Mouse (Mus musculus) T-helper 17 cell (primary cell): ENCODE measurements around the gene Cacna1a.

Experiments used
- in situ Hi-C, 2 experiments: fragments of 300-600 bp; cut with MboI, MseI; formaldehyde crosslinking; loops; 1 replicate in 1 of 2; 2 replicates in 1 of 2; pipeline ENCODE4 v1.15.1; 2025; ENCODE audit warnings: high pct_unique_total_duplicates in 2 of 2

The Cacna1a gene

DNA sequence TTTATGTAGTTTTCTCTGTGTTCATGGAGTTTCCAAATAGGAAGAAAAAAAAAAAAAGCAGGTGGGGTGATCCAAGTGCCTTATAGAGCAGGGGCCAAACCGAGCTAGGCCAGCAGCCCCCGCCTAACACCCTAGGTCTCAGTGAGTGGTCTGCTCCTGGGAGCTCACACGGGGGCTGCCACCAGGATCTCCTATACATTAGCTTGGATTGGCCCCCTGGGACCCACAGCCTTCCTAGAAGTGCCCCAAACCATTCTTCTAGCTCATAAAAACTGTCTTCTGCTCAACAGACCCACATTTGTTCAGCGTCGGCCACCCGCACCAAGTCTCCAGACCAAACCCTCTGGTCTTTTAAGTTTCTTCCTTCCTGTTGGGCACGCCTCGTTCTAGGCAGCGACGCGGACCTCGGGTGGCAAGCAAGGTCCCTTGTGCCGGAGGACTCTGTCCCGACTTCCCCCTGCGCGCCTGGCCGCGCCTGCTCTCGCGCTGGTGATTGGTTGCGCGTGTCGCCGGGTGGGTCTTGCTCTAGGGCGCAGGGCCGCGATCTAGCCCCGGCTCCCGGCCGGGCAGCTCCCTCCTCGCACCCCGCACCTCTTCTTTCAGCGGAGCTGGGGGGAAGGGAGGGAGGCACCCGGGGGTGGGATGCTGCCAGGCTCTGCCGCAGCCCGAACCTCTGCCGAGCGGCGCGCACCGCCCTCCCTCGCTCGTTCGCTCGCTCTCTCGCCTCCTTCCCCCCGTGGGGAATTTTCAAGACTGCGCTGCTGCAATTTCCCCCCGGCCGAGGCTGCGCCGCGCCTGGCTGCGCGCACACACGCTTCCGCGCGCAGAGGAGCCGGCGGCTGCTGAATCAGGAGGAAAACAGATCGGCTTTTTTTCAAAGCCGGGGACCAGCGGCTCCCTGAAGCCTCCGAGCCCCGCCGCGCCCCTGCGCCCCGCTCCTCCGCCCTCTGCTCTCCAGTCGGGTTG is 25.9 kb downstream of the Cacna1a start:
- in situ Hi-C loops: no loop called here

DNA sequence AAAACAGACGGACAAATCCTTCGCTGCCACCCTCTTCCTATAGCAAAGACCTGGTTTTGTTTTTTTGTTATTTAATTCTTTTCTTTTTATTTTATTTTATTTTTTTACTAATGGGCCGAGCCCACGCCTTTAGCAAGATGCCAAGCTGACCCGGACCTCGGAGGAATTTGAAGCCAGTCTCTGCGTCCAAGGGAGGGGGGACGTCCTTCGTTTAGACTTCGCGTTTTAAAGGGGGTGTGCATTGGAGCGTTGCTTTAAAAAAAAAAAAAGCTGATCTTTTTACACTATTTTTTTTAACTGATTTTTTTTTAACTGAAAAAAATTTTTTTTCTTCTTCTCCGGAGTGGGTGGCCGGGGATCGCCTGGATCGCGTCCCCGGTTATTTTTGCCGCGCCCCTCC is 26.7 kb downstream of the Cacna1a start:
- in situ Hi-C loops: no loop called here

- in situ Hi-C loops: no loop called here
Measured at GRCm38 (mm10) chr8:84415378-84415898, 27.2 kb downstream of the Cacna1a start.

DNA sequence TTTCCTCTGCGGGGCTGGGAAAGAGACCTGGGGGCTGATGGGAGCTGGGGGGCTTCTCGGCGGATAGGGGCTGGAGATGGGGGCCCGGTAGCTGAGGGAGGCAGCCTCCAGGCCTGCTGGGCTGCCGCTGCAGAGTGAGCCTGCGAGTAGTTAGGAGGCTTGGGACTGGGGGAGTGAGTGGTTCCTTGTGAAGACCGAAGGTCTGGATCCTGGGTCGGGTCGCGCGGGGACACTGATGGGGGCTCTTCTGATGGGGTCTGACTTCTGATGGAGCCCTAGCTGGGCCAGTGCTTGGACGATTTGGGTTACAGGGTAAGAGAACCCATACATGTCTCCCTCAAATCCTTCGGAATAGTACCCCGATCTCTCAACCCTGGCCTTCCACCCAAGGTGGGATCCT is 27.8 kb downstream of the Cacna1a start:
- in situ Hi-C loops: no loop called here

DNA sequence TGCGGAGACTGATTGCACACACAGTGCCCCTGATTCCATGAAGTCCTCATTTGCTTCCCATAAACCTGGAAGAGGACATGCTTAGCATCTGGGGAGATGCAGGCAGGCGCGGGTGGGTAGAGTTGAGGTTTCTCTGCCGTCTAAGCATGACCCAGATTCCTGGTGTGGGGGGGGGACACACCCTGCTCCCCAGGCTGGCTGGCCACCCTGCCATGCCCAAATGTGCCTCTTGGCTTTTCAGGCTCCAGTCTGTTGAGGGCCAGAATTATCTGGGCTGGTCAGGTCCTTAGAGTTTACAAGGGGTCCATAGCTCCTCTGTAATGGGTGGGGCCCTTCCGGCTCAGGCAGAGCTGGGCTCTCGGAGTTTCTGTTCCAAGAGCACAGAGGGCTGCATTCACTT is 28.7 kb downstream of the Cacna1a start:
- in situ Hi-C loops: no loop called here

GRCm38 (mm10) chr8:84417840-84418239 is 29.6 kb downstream of the Cacna1a start:
- in situ Hi-C loops: no loop called here

DNA sequence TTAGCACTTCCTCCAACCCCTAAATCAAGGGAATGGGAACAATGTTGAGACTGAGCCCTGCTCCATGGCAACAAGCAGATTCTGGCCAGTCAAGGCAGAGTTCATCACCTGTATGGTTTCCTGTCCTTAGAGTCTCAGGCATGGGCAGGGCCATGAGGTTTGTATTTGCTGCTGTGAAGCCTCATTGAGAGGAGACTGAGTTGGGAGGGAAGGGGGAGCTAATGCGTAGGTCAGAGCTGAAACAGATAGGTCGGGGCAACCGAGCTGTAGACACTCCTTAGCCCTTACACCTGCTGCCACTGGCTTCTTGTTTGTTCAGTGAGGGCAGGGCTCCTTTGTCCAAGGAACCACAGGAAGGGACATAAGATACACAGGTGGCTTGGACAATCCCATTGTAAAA is 36.2 kb downstream of the Cacna1a start:
- in situ Hi-C loops: no loop called here

GRCm38 (mm10) chr8:84426087-84426486 is 37.8 kb downstream of the Cacna1a start:
- in situ Hi-C loops: no loop called here

GRCm38 (mm10) chr8:84426582-84426981 is 38.3 kb downstream of the Cacna1a start:
- in situ Hi-C loops: no loop called here

DNA sequence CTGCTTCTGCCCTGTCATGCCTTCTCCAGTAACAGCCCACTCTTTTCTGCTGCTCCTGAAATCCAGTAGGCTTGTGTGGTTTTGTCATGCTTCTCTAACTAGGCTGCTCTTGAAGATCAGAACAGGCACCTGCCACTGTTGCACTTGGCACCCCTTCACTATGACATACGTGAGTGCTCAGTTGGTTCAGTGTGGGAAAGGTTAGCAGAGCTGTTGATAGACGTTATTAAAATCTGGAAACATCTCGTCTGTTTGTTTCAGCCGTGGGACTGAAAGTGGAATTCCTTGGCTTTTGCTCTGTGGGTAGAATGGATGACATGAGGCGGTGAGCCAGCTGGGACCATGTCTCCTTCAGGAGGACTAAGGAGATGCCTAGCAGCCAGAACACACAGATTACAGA is 39.8 kb downstream of the Cacna1a start:
- in situ Hi-C loops: no loop called here

DNA sequence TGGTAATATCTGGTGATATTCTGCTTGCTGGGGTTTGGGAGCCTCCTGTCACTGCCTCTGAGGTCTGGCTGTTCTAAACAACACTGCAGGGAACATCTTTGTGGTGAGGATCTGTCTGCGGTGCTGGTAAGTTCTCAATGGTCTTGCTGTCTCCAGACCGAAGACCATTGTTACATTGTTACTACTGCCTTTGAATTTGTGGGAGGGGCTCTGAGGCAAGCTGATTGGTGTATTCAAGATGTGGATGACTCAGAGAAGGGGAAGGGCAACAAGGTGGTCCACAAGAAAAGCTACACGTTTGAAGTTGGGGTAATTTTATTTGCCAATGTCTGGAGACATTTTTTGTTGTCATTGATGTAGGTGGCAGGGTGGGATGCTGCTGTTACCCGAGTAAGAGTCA is 40.8 kb downstream of the Cacna1a start:
- in situ Hi-C loops: no loop called here

DNA sequence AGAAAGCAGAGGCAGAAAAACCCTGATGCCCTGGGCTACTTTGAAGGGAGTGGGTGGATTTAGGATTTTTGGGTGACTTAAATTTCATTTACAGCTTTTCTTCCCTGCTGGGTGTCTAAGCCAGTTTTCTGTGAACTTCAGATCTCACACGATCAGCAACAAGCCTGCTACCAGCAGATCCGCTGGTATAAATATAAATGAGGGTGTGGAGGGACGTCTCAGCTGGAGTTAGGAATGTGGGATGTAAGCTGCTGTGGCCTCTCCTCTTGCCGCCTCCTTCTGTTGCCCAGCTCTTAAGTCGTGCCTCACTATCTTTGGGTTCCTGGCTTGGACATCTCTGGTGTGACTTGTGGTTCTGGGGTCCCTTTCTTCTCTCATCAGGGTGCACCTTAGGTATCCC is 41.3 kb downstream of the Cacna1a start:
- in situ Hi-C loops: no loop called here

GRCm38 (mm10) chr8:84435370-84435769 is 47.1 kb downstream of the Cacna1a start:
- in situ Hi-C loops: no loop called here

- in situ Hi-C loops: no loop called here
Measured at GRCm38 (mm10) chr8:84439813-84440212, 51.6 kb downstream of the Cacna1a start.

DNA sequence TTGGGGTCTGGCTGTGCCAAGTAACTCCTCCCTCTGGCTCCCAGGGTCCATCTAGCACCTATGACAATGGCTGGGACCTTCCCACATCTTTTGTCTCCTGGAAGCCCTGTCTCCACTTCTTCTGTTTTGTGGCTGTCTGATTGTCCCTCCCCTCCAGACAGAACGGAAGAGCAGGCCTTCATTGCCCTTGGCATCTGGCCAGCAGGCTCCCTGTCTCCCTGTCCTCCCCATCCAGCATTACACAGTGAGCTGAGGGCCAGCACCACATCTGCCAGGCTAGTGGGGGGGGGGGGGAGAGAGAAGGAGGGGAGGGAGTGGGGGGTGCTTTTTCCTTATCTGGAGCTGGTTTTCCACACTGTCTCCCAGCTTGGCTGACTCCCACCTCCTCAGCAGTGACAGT is 53.8 kb downstream of the Cacna1a start:
- in situ Hi-C loops: no loop called here

- in situ Hi-C loops: no loop called here
Measured at GRCm38 (mm10) chr8:84446571-84446991, 58.3 kb downstream of the Cacna1a start.

DNA sequence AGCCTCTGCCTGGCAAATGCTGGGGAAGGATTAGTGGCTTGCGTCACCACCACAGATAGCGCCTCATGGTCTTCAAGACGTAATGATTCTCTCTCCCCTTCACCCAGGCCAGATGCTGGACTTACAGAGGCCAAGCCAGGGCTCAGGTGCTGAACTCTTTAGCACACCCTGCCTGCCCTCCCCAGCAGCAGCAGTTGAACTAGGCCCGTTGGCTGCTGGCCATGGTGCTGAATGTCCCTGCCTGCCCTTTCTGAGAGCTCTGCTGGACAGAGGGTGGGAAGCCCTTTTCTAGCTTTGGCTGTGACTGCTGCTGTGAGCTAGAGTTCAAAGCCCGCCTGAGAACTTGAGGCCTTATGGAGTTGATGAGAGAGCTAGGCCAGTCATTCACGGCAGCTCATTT is 66.3 kb downstream of the Cacna1a start:
- in situ Hi-C loops: no loop called here

GRCm38 (mm10) chr8:84458853-84459252 is 70.6 kb downstream of the Cacna1a start:
- in situ Hi-C loops: no loop called here

DNA sequence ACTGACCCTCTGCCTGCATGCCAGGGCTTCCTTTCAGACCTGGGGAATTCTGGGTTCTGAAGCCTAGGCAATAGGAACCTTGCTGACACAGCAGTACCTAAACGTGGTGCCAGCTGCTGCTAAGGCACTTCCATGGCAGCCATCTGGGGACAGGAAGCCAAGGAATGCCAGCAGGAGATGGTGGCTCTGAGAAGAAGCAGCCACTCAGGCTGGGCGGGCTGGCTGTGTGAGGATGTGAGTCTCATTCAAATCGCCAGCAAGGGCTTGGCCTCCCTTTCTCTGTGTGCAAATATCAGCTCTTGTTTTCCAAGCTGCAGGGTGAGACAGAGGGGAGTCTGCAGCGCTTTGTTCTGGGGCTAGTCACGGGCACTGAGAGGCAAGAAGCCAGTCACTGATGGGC is 71.0 kb downstream of the Cacna1a start:
- in situ Hi-C loops: no loop called here

GRCm38 (mm10) chr8:84460698-84461097 is 72.5 kb downstream of the Cacna1a start:
- in situ Hi-C loops: no loop called here

GRCm38 (mm10) chr8:84466932-84467331 is 78.7 kb downstream of the Cacna1a start:
- in situ Hi-C loops: no loop called here

- in situ Hi-C loops: no loop called here
Measured at GRCm38 (mm10) chr8:84469076-84469475, 80.8 kb downstream of the Cacna1a start.
